Mouse (Mus musculus): ENCODE measurements at regions not wholly inside any gene's neighbourhood (a gene's known extent, or its start where the extent isn't known, plus 50 kb on each side); places are given as distances from the start of the nearest gene placed in this dataset.

GRCm38 (mm10) chr9:120843753-120844152, 85.3 kb upstream of the Ctnnb1 start:
- TF ChIP-seq POLR2A (IDR thresholded peaks at IDR 0.05; ENCODE audit: borderline replicate concordance, low read depth, low read length) (no peak), CTCF (IDR thresholded peaks at IDR 0.05; ENCODE audit: low read depth, low read length) (no peak)
- Histone ChIP-seq H3K27ac (ENCODE audit: insufficient read depth, low read depth, low read length) (no peak overlapping the region), H3K4me3 (ENCODE audit: insufficient read depth, low read length) (no peak overlapping the region), H3K4me1 (ENCODE audit: control insufficient read depth, insufficient read depth, low read length) (peaks cover 21% of the 10 kb centered on the region)

- Histone ChIP-seq H3K4me3 (ENCODE audit: insufficient read depth, low read length) (no peak overlapping the region), H3K4me1 (ENCODE audit: control insufficient read depth, insufficient read depth, low read length) (peaks cover 28% of the 10 kb centered on the region), H3K27ac (ENCODE audit: insufficient read depth, low read depth, low read length) (no peak overlapping the region)
- TF ChIP-seq POLR2A (IDR thresholded peaks at IDR 0.05; ENCODE audit: borderline replicate concordance, low read depth, low read length) (no peak), CTCF (IDR thresholded peaks at IDR 0.05; ENCODE audit: low read depth, low read length) (no peak)
These were observed 83.5 kb upstream of the Ctnnb1 start for GRCm38 (mm10) chr9:120845538-120845937.

GRCm38 (mm10) chr9:120847649-120848048, 81.4 kb upstream of the Ctnnb1 start:
- H3K27ac ChIP-seq (ENCODE audit: insufficient read depth, low read depth, low read length) = no peak overlapping the region
- TF ChIP-seq POLR2A (IDR thresholded peaks at IDR 0.05; ENCODE audit: borderline replicate concordance, low read depth, low read length) (no peak), CTCF (IDR thresholded peaks at IDR 0.05; ENCODE audit: low read depth, low read length) (no peak)
- no peak overlapping the region for H3K4me3 ChIP-seq (ENCODE audit: insufficient read depth, low read length)
- peaks cover 28% of the 10 kb centered on the region for H3K4me1 ChIP-seq (ENCODE audit: control insufficient read depth, insufficient read depth, low read length)

GRCm38 (mm10) chr9:120848962-120849361, 80.1 kb upstream of the Ctnnb1 start:
- Histone ChIP-seq H3K4me3 (ENCODE audit: insufficient read depth, low read length) (no peak overlapping the region), H3K27ac (ENCODE audit: insufficient read depth, low read depth, low read length) (no peak overlapping the region), H3K4me1 (ENCODE audit: control insufficient read depth, insufficient read depth, low read length) (peaks cover 22% of the 10 kb centered on the region)
- TF ChIP-seq CTCF (IDR thresholded peaks at IDR 0.05; ENCODE audit: low read depth, low read length) (no peak), POLR2A (IDR thresholded peaks at IDR 0.05; ENCODE audit: borderline replicate concordance, low read depth, low read length) (no peak)

GRCm38 (mm10) chr9:120850092-120850491, 78.9 kb upstream of the Ctnnb1 start:
- no peak for TF ChIP-seq POLR2A (IDR thresholded peaks at IDR 0.05; ENCODE audit: borderline replicate concordance, low read depth, low read length)
- no peak for TF ChIP-seq CTCF (IDR thresholded peaks at IDR 0.05; ENCODE audit: low read depth, low read length)
- H3K4me3 ChIP-seq (ENCODE audit: insufficient read depth, low read length) = no peak overlapping the region
- H3K27ac ChIP-seq (ENCODE audit: insufficient read depth, low read depth, low read length) = no peak overlapping the region
- H3K4me1 ChIP-seq (ENCODE audit: control insufficient read depth, insufficient read depth, low read length) = peaks cover 31% of the 10 kb centered on the region

GRCm38 (mm10) chr9:120851914-120852313, 77.1 kb upstream of the Ctnnb1 start:
- Histone ChIP-seq H3K4me1 (ENCODE audit: control insufficient read depth, insufficient read depth, low read length) (peaks cover 41% of the 10 kb centered on the region), H3K27ac (ENCODE audit: insufficient read depth, low read depth, low read length) (no peak overlapping the region), H3K4me3 (ENCODE audit: insufficient read depth, low read length) (no peak overlapping the region)
- TF ChIP-seq CTCF (IDR thresholded peaks at IDR 0.05; ENCODE audit: low read depth, low read length) (no peak), POLR2A (IDR thresholded peaks at IDR 0.05; ENCODE audit: borderline replicate concordance, low read depth, low read length) (no peak)

- Histone ChIP-seq H3K4me3 (ENCODE audit: insufficient read depth, low read length) (no peak overlapping the region), H3K4me1 (ENCODE audit: control insufficient read depth, insufficient read depth, low read length) (peaks cover 43% of the 10 kb centered on the region), H3K27ac (ENCODE audit: insufficient read depth, low read depth, low read length) (no peak overlapping the region)
- TF ChIP-seq CTCF (IDR thresholded peaks at IDR 0.05; ENCODE audit: low read depth, low read length) (no peak), POLR2A (IDR thresholded peaks at IDR 0.05; ENCODE audit: borderline replicate concordance, low read depth, low read length) (no peak)
These were observed 76.4 kb upstream of the Ctnnb1 start for GRCm38 (mm10) chr9:120852572-120852971.

GRCm38 (mm10) chr9:120853032-120853597, 75.9 kb upstream of the Ctnnb1 start:
- no peak overlapping the region for H3K4me3 ChIP-seq (ENCODE audit: insufficient read depth, low read length)
- H3K27ac ChIP-seq (ENCODE audit: insufficient read depth, low read depth, low read length) = no peak overlapping the region
- TF ChIP-seq POLR2A (IDR thresholded peaks at IDR 0.05; ENCODE audit: borderline replicate concordance, low read depth, low read length) = no peak
- no peak for TF ChIP-seq CTCF (IDR thresholded peaks at IDR 0.05; ENCODE audit: low read depth, low read length)
- H3K4me1 ChIP-seq (ENCODE audit: control insufficient read depth, insufficient read depth, low read length) = peaks cover 46% of the 10 kb centered on the region

- Histone ChIP-seq H3K4me1 (ENCODE audit: control insufficient read depth, insufficient read depth, low read length) (peaks cover 51% of the 10 kb centered on the region), H3K4me3 (ENCODE audit: insufficient read depth, low read length) (no peak overlapping the region), H3K27ac (ENCODE audit: insufficient read depth, low read depth, low read length) (no peak overlapping the region)
- TF ChIP-seq CTCF (IDR thresholded peaks at IDR 0.05; ENCODE audit: low read depth, low read length) = no peak
- no peak for TF ChIP-seq POLR2A (IDR thresholded peaks at IDR 0.05; ENCODE audit: borderline replicate concordance, low read depth, low read length)
These were observed 74.7 kb upstream of the Ctnnb1 start for GRCm38 (mm10) chr9:120854351-120854750.

- H3K27ac ChIP-seq (ENCODE audit: insufficient read depth, low read depth, low read length) = peak overlapping the region; percentile 26; the same call in 1 of the 2 replicates
- H3K4me1 ChIP-seq (ENCODE audit: control insufficient read depth, insufficient read depth, low read length) = peaks cover 45% of the 10 kb centered on the region
- TF ChIP-seq CTCF (IDR thresholded peaks at IDR 0.05; ENCODE audit: low read depth, low read length) (no peak), POLR2A (IDR thresholded peaks at IDR 0.05; ENCODE audit: borderline replicate concordance, low read depth, low read length) (no peak)
- no peak overlapping the region for H3K4me3 ChIP-seq (ENCODE audit: insufficient read depth, low read length)
These were observed 73.5 kb upstream of the Ctnnb1 start for GRCm38 (mm10) chr9:120855293-120856050.

Measured in bone marrow macrophage, adult 2 months (primary cell).